Mouse (Mus musculus): ENCODE measurements at regions not wholly inside any gene's neighbourhood (a gene's known extent, or its start where the extent isn't known, plus 50 kb on each side); places are given as distances from the start of the nearest gene placed in this dataset.

DNA sequence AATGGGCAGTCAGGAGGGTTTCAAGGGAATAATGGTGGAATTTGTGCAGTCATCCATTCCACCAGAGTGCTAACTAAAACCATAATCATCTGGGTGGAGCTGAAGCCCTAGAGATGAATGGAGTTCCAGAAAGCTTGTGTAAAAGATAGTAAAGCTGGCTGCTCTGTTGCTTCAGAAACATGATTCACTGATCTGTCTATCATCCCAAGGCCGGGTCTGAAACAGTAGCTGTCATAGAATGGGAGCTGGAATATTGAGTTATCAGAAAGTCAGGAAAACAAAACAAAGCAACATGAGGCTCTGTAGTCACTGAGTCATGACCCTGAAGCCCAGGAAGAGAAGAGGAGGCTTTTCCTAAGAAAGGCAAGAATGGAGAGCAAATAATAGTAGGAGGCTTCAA lies 408.1 kb upstream of the Camk1g start:
- TF ChIP-seq CTCF (IDR thresholded peaks at IDR 0.05; ENCODE audit: borderline replicate concordance, extremely low read depth, insufficient read depth, insufficient read length) (no peak), POLR2A (IDR thresholded peaks at IDR 0.05; ENCODE audit: borderline replicate concordance, extremely low read depth, insufficient read depth, insufficient read length, poor library complexity, severe bottlenecking) (no peak)
